Mouse (Mus musculus) 3T3-L1 (cell line): ENCODE measurements around the gene Cfd.
"Not testable (repeated sequence)": the region's sequence is repeated elsewhere in the genome, so short reads cannot be mapped to it uniquely, and the experiment has no call there.

Experiments
- DNase-seq: peaks from one replicate; pipeline ENCODE4 v3.0.0-alpha.2; 2015; ENCODE audit warnings: low read depth, low spot score

Gene Cfd

DNA sequence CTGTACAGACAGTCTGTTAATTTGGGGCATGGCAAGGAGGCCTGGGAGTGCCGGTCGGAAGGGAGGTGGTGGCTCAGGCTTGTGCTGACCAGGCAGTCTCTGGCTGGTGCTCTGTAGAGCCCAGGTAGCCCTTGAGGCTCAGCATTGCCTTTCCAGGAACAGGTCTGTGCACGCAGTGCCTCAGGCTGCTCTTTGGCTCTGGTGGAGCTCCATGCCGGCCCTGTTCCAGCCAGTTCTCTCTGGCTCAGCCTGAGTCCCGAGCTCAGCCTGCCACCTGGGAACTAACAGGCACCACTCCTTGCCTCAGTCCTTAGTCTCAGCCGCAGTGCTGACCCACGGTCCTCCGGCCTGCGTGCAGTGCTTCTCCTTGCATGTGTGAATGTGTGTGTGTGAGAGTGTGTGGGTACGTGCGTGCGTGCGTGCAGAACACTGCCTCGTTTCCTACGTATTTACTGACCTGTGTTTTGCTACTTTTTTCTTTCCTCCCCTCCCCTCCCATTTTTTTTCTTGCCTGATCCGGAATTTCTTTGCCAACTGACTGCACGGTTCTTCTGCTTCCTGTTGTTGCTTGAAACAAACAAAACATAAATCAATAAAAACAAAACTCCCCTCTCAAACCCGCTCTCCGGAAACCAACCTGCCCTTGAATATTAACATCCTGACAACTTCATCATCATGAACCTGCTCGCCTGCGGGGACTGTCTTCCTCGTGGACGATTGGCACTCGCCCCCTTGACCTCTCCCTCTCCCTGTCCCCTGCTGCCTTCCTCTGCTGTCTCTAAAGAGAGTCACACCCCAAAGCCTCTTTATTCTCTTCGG lies 29.2 kb upstream of the Cfd start:
- DNase-seq: no peak

DNA sequence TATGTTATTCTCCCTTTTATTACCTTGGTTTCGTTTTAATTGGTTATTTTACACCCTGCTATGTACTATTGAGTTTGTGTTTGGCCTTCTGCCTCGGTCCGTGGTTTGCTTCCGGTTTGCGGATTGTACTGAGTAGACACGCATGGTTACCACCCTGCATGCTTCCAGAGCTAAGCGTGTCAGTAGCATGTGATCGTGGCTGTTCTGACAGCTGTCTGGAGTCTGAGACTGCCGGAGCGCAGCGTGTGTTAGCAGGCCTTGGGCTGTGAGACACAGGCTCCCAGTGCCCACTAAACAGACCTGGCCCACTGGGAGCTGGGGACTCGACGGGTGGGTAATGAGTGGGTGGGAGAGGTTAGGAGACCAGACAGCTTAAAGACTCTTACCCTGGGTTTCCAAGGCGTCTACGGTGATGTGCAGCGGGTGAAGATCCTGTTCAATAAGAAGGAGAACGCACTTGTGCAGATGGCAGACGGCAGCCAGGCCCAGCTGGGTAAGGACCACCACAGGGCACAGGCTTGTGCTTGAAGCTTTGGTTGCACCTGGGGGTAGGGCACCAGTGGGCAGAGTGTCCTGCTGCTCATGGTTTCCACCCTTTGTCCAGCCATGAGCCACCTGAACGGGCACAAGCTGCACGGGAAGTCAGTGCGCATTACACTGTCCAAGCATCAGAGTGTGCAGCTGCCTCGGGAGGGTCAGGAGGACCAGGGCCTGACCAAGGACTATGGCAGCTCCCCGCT lies 28.4 kb upstream of the Cfd start:
- DNase-seq: no peak

- DNase-seq: no peak
These were observed 27.7 kb upstream of the Cfd start for GRCm38 (mm10) chr10:79862925-79863324.

- DNase-seq: peak; percentile 76
These were observed 26.1 kb upstream of the Cfd start for GRCm38 (mm10) chr10:79864351-79865188.

DNA sequence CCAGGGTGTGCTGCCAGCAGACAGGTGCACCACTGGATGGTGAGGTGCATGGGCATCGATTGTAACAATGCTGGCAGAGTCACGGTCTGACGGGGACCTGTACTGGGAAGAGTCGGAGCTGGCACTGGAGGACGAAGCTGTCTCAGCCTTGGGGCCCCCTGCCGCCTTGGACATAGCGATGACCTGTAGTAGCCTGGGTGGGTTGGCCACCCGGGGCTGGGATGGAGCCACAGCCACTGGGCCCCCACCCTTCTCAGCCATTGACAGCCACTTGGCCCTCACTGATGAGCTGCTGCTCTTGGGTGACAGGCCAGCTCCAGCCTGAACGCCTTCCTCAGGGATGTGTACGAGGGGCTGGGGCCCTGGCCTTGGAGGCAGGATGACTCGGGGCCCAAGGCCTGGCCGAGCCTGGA lies 25.5 kb upstream of the Cfd start:
- DNase-seq: peak; percentile 20

GRCm38 (mm10) chr10:79865801-79866295 lies 24.8 kb upstream of the Cfd start:
- peak; percentile 26 for DNase-seq

DNA sequence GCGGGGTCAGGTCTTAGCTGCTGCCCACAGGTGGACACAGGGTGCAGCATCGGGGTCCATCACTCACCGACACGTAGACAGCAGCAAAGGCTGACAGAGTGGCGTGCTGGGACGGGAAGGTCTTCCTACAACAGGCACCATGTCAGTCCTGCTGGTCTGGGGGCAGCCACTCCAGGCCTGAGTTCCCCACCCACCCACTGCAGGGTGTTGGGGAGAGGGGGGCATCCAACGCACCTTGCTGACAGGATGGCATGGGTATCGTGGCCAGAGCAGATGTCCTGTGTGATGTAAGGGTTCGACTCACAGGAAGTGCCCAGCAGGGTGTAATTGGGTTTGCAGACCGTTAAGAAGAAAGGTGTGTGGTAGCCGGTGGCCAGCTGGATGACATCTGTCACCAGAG lies 24.1 kb upstream of the Cfd start:
- no peak for DNase-seq

- DNase-seq: no peak
These were observed 18.8 kb upstream of the Cfd start for GRCm38 (mm10) chr10:79871845-79872244.

- no peak for DNase-seq
These were observed 17.8 kb upstream of the Cfd start for GRCm38 (mm10) chr10:79872862-79873261.

DNA sequence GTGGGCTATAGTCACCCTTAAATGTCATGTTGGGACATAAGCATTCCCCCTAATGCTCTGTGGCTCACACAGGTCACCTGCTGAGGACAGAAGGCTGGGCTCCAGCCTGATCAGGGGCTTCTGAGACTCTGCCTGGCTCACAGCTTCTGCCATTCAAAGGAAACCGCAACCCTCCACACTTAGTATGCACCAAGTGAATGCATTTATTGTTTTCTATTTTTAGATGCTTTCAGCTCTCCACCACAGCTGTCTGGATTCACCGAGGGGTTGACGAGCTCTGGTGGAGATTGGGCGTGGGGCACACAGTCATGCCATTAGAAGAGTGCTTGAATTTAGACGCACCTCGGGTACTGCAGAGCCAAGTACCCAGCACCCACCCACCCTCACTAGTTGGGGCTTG lies 17.3 kb upstream of the Cfd start:
- DNase-seq: no peak

DNA sequence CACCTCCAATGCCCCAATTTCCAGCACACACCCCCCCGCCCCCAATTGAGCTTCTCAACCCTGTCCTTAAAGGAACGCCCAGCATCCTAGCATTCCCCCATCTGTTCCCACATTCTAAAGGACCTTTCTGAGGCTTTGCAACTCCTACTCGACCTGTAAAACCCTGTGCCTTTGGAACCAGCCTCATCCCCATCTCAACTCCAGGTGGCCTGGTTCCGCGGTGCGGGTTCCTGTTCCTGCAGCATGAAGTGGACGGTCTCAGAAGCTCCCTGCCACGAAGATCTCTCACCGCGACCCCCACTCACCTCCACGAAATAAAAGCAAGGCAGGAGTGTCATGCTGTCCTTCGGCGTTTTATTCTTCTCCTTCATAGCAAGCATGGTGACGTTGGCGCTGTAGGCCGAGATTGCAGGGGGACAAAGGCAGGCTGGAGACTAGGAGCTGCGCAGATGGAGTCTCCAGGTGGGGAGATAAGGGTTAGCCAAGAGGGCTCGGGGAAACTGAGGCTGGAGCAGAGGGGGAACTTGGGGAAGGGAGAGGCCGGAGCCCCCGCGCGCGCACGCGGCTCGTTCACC lies 16.9 kb upstream of the Cfd start:
- no peak for DNase-seq

DNA sequence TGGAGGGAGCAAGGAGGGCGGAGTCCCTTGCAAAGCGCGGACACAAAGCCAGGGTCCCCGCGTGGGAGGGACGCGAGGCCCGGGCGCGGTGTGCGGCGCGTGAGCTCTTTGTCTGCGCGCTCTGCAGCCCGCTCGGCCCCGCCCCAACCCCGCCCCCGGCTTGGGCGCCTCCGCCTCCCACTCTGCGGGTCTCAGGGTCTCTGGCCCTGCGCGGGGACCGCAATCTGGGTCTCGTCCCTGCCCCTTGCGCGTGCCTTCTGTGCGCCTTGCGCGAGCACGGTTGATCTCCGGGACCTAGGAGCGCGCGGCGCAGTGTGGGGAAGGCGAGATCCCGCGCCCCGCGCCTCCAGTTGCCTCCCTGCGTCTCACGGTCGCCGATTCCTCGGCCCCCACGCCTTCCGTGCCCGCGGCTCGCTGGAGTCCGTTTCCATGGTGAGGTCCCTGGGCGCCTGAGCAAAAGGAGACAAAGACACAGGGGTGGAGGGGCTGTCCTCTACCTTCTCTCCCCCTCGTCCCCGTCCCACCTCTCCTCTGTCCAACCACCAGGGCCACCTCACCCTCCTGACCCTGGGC lies 16.3 kb upstream of the Cfd start, which contains the start of the genes Prtn3 and Plppr3:
Gene Prtn3 (plus strand): TSS at position 187 of the 573 bp plus-strand sequence.
Gene Plppr3 (minus strand): TSS at position 345 of the 573 bp plus-strand sequence.
- no peak for DNase-seq

GRCm38 (mm10) chr10:79877174-79877573 lies 13.5 kb upstream of the Cfd start:
- no peak for DNase-seq

DNA sequence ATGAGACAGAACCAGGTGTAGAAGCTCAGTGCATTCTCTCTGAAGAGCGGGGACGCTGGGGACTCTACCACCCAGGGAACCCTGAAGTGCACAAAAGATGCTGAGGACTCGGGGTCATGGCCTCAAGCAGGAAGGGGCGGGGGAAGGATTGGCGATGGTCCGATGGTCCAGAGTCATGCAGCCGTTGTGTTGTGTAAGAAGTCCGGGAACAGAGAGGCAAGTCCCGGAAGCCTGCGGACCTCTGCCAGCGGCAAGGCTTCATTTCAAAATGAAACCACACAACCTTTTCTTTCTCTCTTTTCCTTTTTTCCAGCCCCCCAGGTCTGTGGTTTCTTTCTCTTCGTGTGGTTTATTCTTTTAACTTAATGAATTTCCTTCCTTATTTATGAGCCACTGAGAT lies 12.9 kb upstream of the Cfd start:
- no peak for DNase-seq

DNA sequence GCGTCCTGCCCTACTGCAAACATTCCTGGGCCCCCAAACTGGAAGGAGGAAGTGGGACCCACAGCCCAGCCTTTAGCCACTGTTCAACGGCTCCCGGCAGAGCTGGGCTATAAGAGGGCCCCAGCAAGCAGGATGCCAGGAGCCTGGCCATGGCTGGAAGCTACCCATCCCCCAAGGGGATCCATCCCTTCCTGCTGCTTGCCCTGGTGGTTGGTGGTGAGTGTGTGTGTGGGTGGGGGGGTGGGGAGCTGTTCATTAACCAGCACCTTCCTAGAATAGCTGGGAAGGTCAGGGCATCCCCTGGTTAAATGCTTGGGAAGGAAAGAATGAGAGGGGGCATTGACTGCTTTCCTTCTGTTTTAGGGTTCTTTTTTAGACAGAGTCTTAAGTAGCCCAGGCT lies 11.1 kb upstream of the Cfd start:
- no peak for DNase-seq

GRCm38 (mm10) chr10:79880721-79881120 lies 9.9 kb upstream of the Cfd start:
- no peak for DNase-seq

DNA sequence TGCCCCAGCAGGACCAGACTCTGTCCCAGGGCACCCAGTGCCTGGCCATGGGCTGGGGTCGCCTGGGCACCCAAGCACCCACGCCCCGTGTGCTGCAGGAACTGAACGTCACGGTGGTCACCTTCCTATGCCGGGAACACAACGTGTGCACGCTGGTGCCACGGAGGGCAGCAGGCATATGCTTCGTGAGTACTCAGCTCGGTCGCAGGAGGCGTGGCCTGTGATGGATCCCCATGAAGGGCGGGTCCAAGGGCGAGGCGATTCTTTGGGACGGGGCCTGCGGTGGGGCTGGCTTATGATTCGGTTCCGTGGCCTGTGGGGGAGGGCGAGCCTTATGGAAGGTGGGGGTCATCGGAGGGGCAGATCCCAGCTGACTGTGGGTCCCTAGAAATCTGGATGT lies 8.7 kb upstream of the Cfd start:
- no peak for DNase-seq

DNA sequence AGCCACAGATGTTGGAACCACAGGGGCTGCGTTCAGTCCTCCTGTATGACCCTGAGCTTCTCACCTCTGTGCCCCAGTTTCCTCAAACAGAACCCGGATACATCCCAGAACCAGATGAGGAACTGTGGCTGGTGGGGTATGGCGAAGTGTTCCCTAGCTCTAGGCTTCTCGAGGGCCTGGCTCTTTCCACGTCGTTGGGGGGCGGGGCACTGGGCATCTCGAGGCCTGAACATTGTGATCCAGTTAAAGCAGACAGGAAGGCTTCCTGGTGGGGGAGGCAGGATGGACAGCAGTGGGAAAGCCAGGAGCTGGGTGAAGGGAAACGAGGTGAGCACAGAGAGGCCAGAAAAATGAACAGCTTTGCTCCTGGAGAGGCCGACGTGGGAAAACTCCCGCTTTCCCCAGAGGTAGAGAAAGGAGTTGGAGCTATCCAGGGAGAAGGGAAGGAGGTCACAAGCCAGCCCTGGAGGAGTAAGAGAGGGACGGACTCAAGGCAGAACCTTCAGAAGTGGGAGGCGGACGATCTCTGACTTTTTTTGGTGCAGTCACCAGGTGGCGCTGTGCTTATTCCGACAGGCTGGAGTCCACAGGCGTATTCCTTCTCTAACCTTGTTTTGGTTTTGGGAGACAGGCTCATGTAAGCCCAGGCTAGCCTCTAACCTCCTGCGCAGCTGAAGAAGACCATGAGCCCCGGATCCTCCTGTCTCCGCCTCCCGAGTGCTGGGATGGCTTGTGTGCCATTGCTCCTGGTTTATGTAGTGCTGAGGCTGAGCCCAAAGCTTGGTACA lies 7.2 kb upstream of the Cfd start:
- DNase-seq: peak; percentile 90

DNA sequence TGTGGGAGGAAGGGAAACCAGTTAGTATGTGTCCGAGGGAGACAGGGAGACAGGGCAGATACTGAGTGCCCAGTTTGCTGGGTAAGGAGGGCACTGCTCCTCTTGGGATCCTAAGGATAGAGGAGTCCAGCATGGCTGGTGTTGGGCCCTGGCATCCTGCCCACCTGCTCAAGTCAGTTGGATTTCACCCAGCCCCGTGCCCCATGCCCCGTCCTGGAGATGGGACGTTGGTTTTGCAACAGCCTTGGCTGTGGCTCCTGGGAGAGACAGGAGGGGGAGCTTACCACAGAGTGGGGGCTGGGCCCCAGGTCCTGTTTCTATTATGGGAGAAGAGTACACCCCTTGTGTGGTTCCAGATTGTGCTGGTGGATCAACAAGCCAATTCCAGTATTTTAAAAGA lies 6.2 kb upstream of the Cfd start:
- peak; percentile 22 for DNase-seq

DNA sequence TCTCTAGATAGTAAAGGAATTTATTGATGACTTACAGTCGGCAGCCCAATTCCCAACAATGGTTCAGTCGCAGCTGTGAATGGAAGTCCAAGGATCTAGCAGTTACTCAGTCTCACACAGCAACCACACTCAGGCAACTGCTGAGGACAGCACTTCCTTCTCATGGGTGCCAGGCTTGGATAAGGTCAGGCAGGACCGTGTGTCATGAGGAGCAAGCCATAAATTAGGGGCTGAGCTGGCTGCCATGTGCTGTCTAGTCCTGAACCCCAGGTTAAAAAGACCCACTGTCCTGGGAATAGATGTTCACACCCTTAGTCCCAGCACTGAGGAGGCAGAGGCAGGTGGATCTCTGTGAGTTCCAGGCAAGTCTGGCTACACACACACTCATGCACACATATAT lies 5.7 kb upstream of the Cfd start:
- not testable (repeated sequence) for DNase-seq
